In genomic region chr5:148360922-148361758, GRCm38 (mm10) we compare ENCODE assay signal across 8 mouse cellular contexts. TPM values are rescaled to one million over a fixed set of nuclear protein-coding genes. Genes with fewer than 3 reads are reported as not detected.
DNase-seq lines count a peak whose midpoint lies in the region; ATAC-seq and TF ChIP-seq lines count a peak whose summit lies in the region.
"Had no signal": no experiment of that assay in that cellular context is flagged by ENCODE, and none has a peak within 500 bp of the region (broad histone marks: within the 10 kb centered on the region; RNA-seq: fewer than 3 reads in every experiment).

No protein-coding gene starts in this region.

- ATAC-seq in lung, postnatal 0 days: peak; percentile 92

- DNase-seq in MN1 (ENCODE audit: low spot score): peak; percentile 83
- peak; percentile 38 for DNase-seq in c-Kit-positive CD71-positive TER-119-positive erythroid progenitor cells, embryonic 14.5 days (ENCODE audit: low spot score)
- DNase-seq in kidney, adult 8-10 months: peak; percentile 30 to 37
- peak; percentile 87 for DNase-seq in lung, postnatal 0 days (ENCODE audit: low spot score)
- DNase-seq in gastrocnemius, postnatal 10 days: no peak
- DNase-seq in thymus, postnatal 14 days: no peak
- DNase-seq in layer of hippocampus, adult 8-10 months (ENCODE audit: low spot score in 2 of 2): no peak

- H3K9me3 ChIP-seq in lung, postnatal 0 days (ENCODE audit: low read length): no peaks in the 10 kb centered on the region
- H3K9me3 ChIP-seq: neural tube, embryonic 12.5 days had no signal

- peak; percentile 84 for TF ChIP-seq EP300 in lung, postnatal 0 days (IDR thresholded peaks at IDR 0.05)

- peaks cover 14% of the 10 kb centered on the region for H3K4me1 ChIP-seq in lung, postnatal 0 days (ENCODE audit: insufficient read depth, low read depth, low read length)
- H3K4me1 ChIP-seq: neural tube, embryonic 12.5 days had no signal

- 18% methylated on average over 16 of the region's 16 CpGs for WGBS in lung, postnatal 0 days

- H3K36me3 ChIP-seq in lung, postnatal 0 days (ENCODE audit: insufficient read depth, low read length): no peaks in the 10 kb centered on the region
- H3K36me3 ChIP-seq: neural tube, embryonic 12.5 days had no signal

- peak overlapping the region; percentile 47 for H3K4me2 ChIP-seq in lung, postnatal 0 days (replicated peaks; ENCODE audit: low read depth, low read length)
- H3K4me2 ChIP-seq: neural tube, embryonic 12.5 days had no signal

- H3K27ac ChIP-seq in lung, postnatal 0 days (ENCODE audit: low read length): peak overlapping the region; percentile 66
- H3K27ac ChIP-seq: neural tube, embryonic 12.5 days had no signal

- H3K4me3 ChIP-seq in lung, postnatal 0 days (ENCODE audit: low read depth, low read length): no peak overlapping the region
- H3K4me3 ChIP-seq: neural tube, embryonic 12.5 days had no signal

- TF ChIP-seq CTCF in lung, postnatal 0 days (IDR thresholded peaks at IDR 0.05): 0 out of 2 replicates have a peak, but pooled peaks have one; percentile 20

- H3K27me3 ChIP-seq in lung, postnatal 0 days (replicated peaks; ENCODE audit: insufficient read depth, low read length): no peaks in the 10 kb centered on the region
- H3K27me3 ChIP-seq: neural tube, embryonic 12.5 days had no signal

- no peak overlapping the region for H3K9ac ChIP-seq in lung, postnatal 0 days (replicated peaks; ENCODE audit: low read depth)
- H3K9ac ChIP-seq: neural tube, embryonic 12.5 days had no signal

RNA-seq across cellular contexts. Expression of gene Slc7a1, which starts 38.6 kb away (rescaled TPM):
- polyA plus RNA-seq in lung, postnatal 0 days (2015; fragmentation: Nextera tagmentation; extraction: Ambion mirVana): 5.8 and 6.0 TPM in 2 replicates
- total RNA-seq in gastrocnemius, postnatal 10 days (2021): 1 to 10 TPM; 8.0 to 9.8 TPM
- total RNA-seq in layer of hippocampus, adult 8-10 months (2022): 10 to 100 TPM; 22.9 to 24.3 (median 23.5) TPM

Comparison
In these comparisons a context has a peak if more than half of its experiments do, and no peak if none do; other contexts are left out.
1. DNase-seq: peak in MN1 (single experiment), c-Kit-positive CD71-positive TER-119-positive erythroid progenitor cells, embryonic 14.5 days (single experiment), kidney, adult 8-10 months (2 of 2) and lung, postnatal 0 days (single experiment); none in gastrocnemius, postnatal 10 days (single experiment), thymus, postnatal 14 days (single experiment) and layer of hippocampus, adult 8-10 months (0 of 2).